Mouse (Mus musculus): Measurements from ENCODE around the gene Saa4. TPM values are rescaled to one million over a fixed set of nuclear protein-coding genes. Genes with fewer than 3 reads are reported as not detected.
"Not testable (repeated sequence)": the region's sequence is repeated elsewhere in the genome, so short reads cannot be mapped to it uniquely, and the experiment has no call there.

The Saa4 gene
- total and polyA plus RNA-seq, 3 experiments, result not detected

- H3K4me3 ChIP-seq (ENCODE audit: low read depth, low read length), result no peak within 1 kb of the TSS
- no peak for DNase-seq (ENCODE audit: low spot score)
- H3K36me3 ChIP-seq (replicated peaks), result no peaks in the 10 kb centered on the region
- TF ChIP-seq GATA1 (IDR thresholded peaks at IDR 0.05; ENCODE audit: borderline replicate concordance, low read length), result no peak
- no peak for TF ChIP-seq POLR2AphosphoS5 (IDR thresholded peaks at IDR 0.05; ENCODE audit: insufficient replicate concordance, low read depth, low read length)
- TF ChIP-seq CTCF (IDR thresholded peaks at IDR 0.05; ENCODE audit: low read depth, low read length), result no peak
- no peak for TF ChIP-seq TAL1 (conservative IDR thresholded peaks at IDR 0.05; ENCODE audit: low read depth, low read length)
- H3K4me1 ChIP-seq (ENCODE audit: insufficient read depth, low read depth, low read length), result no peaks in the 10 kb centered on the region
- peaks cover 28% of the 10 kb centered on the region for H3K27me3 ChIP-seq (ENCODE audit: insufficient read depth, low read length)
- ATAC-seq (ENCODE audit: extremely low read depth, insufficient number of reproducible peaks, low FRiP score, poor library complexity, severe bottlenecking), result no peak
- no peaks in the 10 kb centered on the region for H3K9me3 ChIP-seq (replicated peaks)
Measured at GRCm38 (mm10) chr7:46751490-46751889, 19.1 kb upstream of the Saa4 start, which contains the start of gene Saa2. Gene Saa2, plus strand, starts transcription at chr7:46751790.

- DNase-seq (ENCODE audit: low spot score) (no peak), ATAC-seq (ENCODE audit: extremely low read depth, insufficient number of reproducible peaks, low FRiP score, poor library complexity, severe bottlenecking) (no peak)
- H3K36me3 ChIP-seq (replicated peaks), result no peaks in the 10 kb centered on the region
- no peaks in the 10 kb centered on the region for H3K4me1 ChIP-seq (ENCODE audit: insufficient read depth, low read depth, low read length)
- TF ChIP-seq GATA2 (IDR thresholded peaks at IDR 0.05; ENCODE audit: borderline replicate concordance, low read depth, low read length) (no peak), POLR2AphosphoS5 (IDR thresholded peaks at IDR 0.05; ENCODE audit: insufficient replicate concordance, low read depth, low read length) (no peak), CTCF (IDR thresholded peaks at IDR 0.05; ENCODE audit: low read depth, low read length) (no peak), TAL1 (conservative IDR thresholded peaks at IDR 0.05; ENCODE audit: low read depth, low read length) (no peak), GATA1 (IDR thresholded peaks at IDR 0.05; ENCODE audit: borderline replicate concordance, low read length) (no peak)
- no peak overlapping the region for H3K4me3 ChIP-seq (ENCODE audit: low read depth, low read length)
- H3K9me3 ChIP-seq (replicated peaks), result no peaks in the 10 kb centered on the region
- H3K27me3 ChIP-seq (ENCODE audit: insufficient read depth, low read length), result peaks cover 40% of the 10 kb centered on the region
Measured at GRCm38 (mm10) chr7:46748459-46748858, 16.1 kb upstream of the Saa4 start.

GRCm38 (mm10) chr7:46746381-46746780 is 14.0 kb upstream of the Saa4 start:
- no peak for TF ChIP-seq POLR2AphosphoS5 (IDR thresholded peaks at IDR 0.05; ENCODE audit: insufficient replicate concordance, low read depth, low read length)
- TF ChIP-seq GATA1 (IDR thresholded peaks at IDR 0.05; ENCODE audit: borderline replicate concordance, low read length), result no peak
- no peak for TF ChIP-seq TAL1 (conservative IDR thresholded peaks at IDR 0.05; ENCODE audit: low read depth, low read length)
- TF ChIP-seq CTCF (IDR thresholded peaks at IDR 0.05; ENCODE audit: low read depth, low read length), result no peak
- no peak for TF ChIP-seq GATA2 (IDR thresholded peaks at IDR 0.05; ENCODE audit: borderline replicate concordance, low read depth, low read length)
- DNase-seq (ENCODE audit: low spot score) (no peak), ATAC-seq (ENCODE audit: extremely low read depth, insufficient number of reproducible peaks, low FRiP score, poor library complexity, severe bottlenecking) (no peak)
- Histone ChIP-seq H3K36me3 (replicated peaks) (no peaks in the 10 kb centered on the region), H3K4me3 (ENCODE audit: low read depth, low read length) (no peak overlapping the region), H3K27me3 (ENCODE audit: insufficient read depth, low read length) (peaks cover 45% of the 10 kb centered on the region), H3K4me1 (ENCODE audit: insufficient read depth, low read depth, low read length) (no peaks in the 10 kb centered on the region), H3K9me3 (replicated peaks) (no peaks in the 10 kb centered on the region)

GRCm38 (mm10) chr7:46745816-46746215 is 13.4 kb upstream of the Saa4 start:
- Histone ChIP-seq H3K9me3 (replicated peaks) (no peaks in the 10 kb centered on the region), H3K36me3 (replicated peaks) (no peaks in the 10 kb centered on the region), H3K4me3 (ENCODE audit: low read depth, low read length) (no peak overlapping the region), H3K4me1 (ENCODE audit: insufficient read depth, low read depth, low read length) (no peaks in the 10 kb centered on the region), H3K27me3 (ENCODE audit: insufficient read depth, low read length) (peaks cover 48% of the 10 kb centered on the region)
- TF ChIP-seq POLR2AphosphoS5 (IDR thresholded peaks at IDR 0.05; ENCODE audit: insufficient replicate concordance, low read depth, low read length) (no peak), GATA2 (IDR thresholded peaks at IDR 0.05; ENCODE audit: borderline replicate concordance, low read depth, low read length) (no peak), CTCF (IDR thresholded peaks at IDR 0.05; ENCODE audit: low read depth, low read length) (no peak), GATA1 (IDR thresholded peaks at IDR 0.05; ENCODE audit: borderline replicate concordance, low read length) (no peak), TAL1 (conservative IDR thresholded peaks at IDR 0.05; ENCODE audit: low read depth, low read length) (no peak)
- DNase-seq (ENCODE audit: low spot score) (no peak), ATAC-seq (ENCODE audit: extremely low read depth, insufficient number of reproducible peaks, low FRiP score, poor library complexity, severe bottlenecking) (no peak)

GRCm38 (mm10) chr7:46742880-46743279 is 10.5 kb upstream of the Saa4 start, which contains the start of gene Saa1:
Gene Saa1, minus strand, starts transcription at chr7:46742980.
- H3K36me3 ChIP-seq (replicated peaks); H3K9me3 ChIP-seq (replicated peaks); H3K4me3 ChIP-seq (ENCODE audit: low read depth, low read length); H3K4me1 ChIP-seq (ENCODE audit: insufficient read depth, low read depth, low read length); ATAC-seq (ENCODE audit: extremely low read depth, insufficient number of reproducible peaks, low FRiP score, poor library complexity, severe bottlenecking); DNase-seq (ENCODE audit: low spot score): not testable (repeated sequence)
- H3K27me3 ChIP-seq (ENCODE audit: insufficient read depth, low read length), result peaks cover 44% of the 10 kb centered on the region

- peaks cover 28% of the 10 kb centered on the region for H3K27me3 ChIP-seq (ENCODE audit: insufficient read depth, low read length)
- DNase-seq (ENCODE audit: low spot score); H3K9me3 ChIP-seq (replicated peaks); ATAC-seq (ENCODE audit: extremely low read depth, insufficient number of reproducible peaks, low FRiP score, poor library complexity, severe bottlenecking); H3K4me3 ChIP-seq (ENCODE audit: low read depth, low read length); H3K36me3 ChIP-seq (replicated peaks); H3K4me1 ChIP-seq (ENCODE audit: insufficient read depth, low read depth, low read length): not testable (repeated sequence)
Measured at GRCm38 (mm10) chr7:46740041-46740440, 7.6 kb upstream of the Saa4 start.

Data from G1E (cell line).